Mouse (Mus musculus) right cerebral cortex, postnatal 14 days (tissue): ENCODE data around the gene Tfeb.

ENCODE experiments used
- DNase-seq: peaks from one replicate; pipeline ENCODE4 v3.0.0; 2022

Tfeb gene

DNA sequence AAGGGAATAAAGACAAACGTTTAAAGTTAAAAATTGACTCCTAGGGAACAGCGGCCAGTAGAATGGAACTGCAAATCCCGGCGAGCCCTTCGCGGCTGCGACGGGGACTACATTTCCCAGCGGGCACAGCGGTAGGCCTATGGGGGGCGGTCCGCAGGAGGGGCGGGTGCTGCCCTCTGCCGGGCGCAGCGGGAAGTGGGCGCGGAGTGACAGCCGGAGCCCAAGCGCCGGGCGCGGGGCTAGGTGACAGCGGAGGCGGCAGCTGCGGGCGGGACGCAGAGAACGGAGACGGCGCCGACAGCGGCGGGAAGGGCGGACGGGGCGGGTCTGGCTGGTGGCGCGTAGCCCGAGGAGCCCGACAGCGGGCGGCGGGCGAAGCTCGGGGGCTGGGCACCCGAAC lies at the start of gene Tfeb:
TSS of gene Tfeb (plus strand) at position 175 of the 400 bp plus-strand sequence.
- peak; percentile 98 for DNase-seq

DNA sequence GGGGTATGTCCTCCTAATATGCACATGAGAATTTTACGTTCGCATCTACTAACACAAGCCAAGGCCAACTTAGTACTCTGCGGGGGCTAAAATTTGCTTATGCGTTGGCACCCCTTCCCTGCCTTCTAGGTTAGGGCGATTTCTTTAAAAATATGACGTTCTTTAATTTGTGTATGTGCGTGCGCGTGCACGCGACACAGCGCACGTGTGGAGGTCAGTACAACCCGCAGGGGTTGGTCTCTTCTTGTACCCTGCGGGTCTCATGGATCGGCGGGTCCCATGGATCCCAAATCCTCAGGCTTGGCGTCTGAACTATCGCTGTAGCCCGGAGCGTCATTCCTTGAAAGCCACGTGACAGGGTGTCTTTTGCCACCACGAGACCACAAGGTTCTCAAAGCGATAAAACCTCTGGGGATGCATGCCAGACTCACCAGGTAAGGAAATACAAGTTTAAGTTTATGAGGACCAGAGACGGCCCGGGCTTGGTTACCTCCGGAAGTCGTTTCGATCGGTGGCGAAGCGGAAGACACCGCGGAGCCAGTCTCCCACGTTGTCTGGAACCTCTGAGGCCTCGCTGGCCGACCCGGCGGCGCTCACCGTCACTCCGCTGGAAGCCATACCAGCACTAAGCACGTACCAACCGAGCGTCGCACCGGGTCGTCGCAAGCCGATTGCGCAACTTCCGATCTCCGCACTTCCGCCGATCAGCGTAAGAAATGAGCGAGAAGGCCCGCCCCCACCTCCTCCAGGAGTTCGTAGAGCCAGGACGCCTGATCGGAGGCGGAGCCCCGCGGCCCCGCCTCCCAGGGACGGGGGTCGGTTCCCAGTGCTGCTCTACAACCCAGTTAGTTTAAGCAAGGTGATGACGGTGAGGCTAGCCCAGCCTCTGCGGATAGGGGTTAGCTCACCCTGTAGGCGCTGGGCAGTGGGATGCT lies 49.2 kb upstream of the Tfeb start:
- DNase-seq: peak; percentile 96

DNA sequence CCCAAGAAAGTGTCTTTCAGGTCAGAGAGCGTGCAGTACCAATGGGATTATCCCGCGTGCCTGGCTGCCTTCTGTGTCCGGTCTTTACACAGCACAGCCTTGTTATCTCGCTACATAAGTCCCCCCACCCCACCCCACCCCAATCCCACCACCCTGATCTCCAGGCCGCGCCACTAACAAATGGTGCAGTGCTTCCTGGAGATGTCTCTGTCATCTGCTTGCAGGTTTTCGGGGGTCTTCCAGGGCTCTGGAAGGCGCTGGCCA lies 48.6 kb upstream of the Tfeb start, which contains the start of gene Tomm6:
TSS of gene Tomm6 (minus strand) at position 43 of the 264 bp plus-strand sequence.
- DNase-seq: no peak

DNA sequence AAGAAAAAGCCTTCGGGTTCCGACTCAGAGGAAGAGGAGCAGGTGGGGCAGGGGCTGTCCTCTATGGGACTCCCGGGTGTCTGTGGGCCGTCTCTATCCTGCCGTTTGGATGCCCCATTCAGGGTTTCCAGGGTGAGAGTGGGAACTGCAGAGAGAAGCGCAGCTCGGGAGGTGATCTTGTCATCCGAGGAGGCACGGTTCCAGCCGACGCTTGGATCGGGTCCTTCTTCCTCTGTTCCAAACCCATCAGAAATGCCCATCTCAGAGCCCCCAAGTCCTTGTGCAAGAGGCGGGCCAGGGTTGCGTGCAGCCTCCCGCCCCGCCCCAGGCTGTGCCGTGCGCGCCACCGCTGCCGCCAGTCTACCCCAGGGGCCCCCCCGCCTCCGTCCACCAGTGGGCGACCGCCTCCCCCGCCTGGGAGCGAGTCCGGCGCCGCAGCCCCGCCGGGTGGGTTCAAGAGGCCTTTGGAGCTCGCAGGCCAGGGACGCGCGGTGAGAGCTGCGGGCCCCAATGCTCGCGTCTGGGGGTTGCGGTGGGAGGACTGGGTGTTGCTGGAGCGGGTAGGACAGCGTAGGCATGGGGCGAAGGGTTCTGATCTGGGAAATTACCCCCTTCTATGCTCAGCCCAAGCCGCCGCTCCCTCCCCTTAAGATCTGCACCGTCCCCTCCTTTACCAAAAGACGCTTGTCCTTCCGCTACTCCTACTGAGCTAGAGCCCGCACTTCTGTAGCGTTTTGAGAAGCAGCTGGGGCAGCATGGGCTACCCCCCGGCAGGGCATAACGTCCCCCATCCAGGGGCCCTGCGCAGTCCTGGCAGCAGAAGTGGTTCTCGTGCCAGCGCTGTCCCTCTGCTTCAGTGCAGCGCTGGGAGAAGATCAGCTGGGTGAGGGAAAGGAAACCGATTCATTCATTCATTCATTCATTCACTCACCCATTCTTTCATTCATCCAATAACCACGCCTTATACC lies 47.9 kb upstream of the Tfeb start, which contains the start of gene Frs3:
TSS of gene Frs3 (plus strand) at position 423 of the 968 bp plus-strand sequence.
- peak; percentile 85 for DNase-seq

DNA sequence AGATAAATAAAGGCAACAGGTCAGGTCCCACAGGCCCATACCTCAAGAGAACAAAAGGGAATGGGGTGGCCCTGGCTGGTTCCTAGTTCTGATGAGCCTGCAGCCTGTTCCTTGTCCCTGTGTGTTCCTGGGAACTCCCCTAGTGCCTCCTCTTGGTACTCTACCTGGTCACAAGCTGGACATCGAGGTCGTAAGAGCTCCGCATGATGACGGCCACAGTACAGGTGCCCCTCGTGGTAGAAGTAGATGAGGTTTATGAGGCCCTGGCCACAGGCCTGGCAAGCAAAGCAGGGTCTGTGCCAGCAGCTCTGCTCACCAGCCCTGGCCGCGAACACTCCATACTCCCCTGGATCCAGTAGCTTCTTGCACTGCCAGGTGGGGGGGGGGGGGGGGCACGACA lies 46.9 kb upstream of the Tfeb start:
- no peak for DNase-seq

DNA sequence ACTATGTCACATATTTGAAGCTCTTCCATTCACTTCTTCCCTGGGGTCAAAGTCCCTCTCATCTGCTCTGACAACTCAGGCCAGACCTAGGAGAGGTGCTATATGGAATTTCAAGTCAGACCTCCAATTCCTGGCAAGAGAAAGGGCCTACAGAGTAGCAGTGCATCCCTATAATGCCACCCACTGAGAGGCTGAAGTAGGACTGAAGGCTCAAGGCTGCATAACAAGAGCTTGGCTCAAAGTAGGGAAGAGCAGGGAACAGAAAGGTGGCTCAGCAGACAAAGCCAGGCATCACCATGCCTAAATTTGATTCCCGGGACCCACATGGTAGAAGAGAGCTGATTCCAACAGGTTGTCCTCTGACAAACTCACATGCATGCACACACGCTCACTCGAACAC lies 45.2 kb upstream of the Tfeb start:
- DNase-seq: no peak

DNA sequence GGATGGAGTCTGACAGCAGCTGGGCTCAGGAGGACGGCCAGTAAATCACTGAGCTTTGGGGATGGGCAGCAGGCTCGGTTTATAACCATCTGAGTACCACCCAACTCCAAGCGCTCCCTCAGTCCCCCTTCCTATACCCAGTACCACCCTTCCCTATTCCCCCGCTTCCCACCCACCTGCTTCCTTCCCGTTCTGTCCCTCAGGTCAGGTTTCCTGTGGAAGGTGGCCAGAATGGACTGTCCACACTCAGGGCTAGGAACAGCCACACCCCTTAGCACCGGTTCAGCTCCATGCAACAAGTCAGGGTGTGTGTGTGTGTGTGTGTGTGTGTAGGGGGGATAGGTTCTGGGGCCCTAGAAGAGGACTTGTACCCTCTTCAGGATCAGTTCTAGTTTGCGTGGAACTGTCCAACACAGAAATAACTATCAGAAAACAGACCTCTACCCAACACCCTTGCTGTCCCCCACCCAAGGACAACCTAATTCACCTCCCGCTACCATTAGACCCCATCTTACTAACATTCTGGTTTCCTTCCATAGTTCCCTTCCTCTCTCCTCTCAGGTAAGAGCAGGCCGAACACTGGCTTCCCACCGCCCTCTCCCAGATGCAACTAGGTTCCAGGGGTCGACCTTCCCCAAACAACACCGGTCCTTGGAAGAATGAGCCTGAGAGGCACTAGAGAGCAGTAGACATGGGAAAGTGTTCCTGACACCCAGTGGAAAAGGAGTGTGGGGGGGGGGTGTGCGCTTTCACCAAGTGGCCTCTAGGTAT lies 43.0 kb upstream of the Tfeb start:
- no peak for DNase-seq

DNA sequence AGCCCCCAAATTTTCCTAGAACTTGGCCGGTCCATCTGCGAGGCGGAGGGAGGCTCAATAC lies 42.6 kb upstream of the Tfeb start, which contains the start of gene Gm21981:
TSS of gene Gm21981 (minus strand) at position 14 of the 61 bp plus-strand sequence.
- DNase-seq: no peak

DNA sequence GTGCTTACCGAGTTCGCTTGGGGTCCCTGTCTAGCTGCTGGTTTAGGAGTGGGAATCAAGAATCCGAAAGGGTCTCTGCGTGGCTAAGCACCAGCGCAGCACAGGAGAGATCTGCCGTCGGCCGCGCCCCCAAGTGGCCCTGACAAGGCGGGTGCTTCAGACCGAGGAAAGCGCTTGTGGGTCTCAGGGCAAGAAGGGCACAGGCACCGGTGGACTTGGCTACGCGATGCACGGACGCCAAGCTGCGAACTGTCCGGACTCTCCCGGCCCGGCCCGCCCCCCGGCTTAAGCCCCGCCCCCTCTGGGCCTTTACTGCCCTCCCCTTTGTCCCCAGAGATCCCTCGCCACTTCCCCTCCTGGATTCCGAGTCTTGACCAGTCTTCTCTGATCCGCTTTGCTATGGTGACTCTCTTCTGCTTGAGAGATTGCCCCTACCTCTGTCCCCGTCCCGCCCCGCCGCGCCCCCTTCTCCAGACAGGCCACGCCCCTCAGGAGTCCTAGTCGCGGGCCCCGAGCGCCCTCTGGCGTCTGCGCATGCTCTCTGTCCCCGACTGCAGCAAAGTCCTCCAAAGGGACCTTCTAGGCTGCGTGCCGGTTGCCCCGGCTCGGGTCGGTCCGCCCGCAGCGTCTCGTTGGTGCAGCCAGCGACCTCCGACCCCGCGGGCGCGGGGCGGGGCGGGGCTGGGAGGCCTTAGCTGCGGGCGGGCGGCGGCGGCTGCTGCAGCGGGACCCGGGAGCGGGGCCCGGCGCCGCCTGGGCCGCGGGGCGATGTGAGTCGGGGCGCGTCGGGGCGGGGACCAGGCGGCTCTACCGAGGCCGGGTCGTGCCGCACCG lies 42.1 kb upstream of the Tfeb start, which contains the start of gene Prickle4:
TSS of gene Prickle4 (minus strand) at position 234 of the 834 bp plus-strand sequence.
- peak; percentile 98 for DNase-seq

DNA sequence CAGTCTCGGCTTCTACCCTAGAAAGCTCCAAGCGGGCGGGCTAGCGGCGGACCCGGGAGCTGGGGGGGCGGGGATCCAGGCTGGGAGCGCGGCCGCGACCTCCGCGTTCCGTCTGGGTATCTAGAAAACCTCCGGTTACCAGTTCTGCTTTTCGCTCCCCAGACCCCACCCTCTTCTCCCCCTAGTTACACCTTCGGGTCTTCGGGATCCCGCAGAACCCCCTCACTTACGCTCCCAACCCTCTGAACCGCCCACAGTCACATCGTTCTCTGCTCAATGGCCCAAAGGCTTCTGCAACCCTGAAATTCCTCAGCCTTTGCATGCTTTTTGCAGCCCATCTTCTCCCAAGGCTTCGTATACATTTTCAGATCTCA lies 41.5 kb upstream of the Tfeb start:
- no peak for DNase-seq

DNA sequence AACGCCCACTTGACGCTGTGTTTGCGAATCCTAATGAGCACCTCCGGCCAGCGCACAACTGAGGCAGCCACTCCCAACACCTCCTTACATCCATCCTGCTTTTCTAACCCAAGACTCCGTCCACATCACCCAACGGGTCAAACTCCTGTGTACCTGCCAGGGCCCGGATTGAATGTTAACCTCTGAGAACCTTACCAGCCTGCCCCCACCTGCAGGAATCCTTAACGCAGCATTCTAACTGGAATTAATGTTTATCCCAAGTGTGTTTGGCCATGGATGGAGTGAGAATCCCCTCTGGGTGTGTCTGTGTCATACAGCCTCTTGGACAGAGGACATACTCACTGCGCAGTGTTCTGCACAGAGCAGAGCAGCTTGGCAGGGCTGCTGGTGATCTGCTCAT lies 38.7 kb upstream of the Tfeb start:
- no peak for DNase-seq

DNA sequence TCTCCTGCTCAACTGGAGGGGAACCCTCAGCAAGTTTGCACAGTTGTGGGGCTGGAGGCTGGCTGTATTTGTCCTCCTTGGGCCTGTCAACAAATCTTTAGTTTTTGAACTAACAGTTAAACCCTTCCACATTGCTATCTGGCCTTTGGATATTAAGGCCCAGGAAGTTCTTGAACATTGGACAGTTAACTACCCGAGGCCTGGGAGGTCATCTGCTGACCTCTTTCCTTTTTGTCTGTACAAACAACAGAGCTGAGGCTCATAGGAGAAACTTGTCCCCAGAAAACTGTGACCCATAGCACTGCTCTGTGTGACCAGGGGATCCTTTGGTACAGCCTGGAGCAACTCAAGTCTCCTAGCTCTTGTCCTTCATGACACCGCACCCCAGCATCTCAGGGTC lies 37.8 kb upstream of the Tfeb start:
- no peak for DNase-seq

DNA sequence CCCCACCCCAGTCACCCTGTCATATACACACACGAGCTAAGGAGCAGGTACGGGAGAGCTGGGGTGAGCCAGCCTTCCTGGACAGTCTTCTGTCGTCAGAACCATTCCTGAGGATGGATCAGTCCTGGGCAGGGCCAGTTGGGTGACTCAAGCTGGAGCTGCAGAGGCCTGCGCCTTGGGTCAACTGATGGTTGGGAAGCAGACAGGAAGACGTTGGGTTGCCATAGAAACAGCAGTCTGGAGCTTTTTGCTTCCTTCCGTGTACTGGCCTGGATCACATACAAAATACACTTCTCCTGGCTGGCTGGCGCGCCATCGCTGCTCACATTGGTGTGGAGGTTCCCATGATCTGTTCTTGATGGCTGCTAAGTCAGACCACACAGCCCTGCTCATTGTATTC lies 35.0 kb upstream of the Tfeb start:
- peak; percentile 16 for DNase-seq

DNA sequence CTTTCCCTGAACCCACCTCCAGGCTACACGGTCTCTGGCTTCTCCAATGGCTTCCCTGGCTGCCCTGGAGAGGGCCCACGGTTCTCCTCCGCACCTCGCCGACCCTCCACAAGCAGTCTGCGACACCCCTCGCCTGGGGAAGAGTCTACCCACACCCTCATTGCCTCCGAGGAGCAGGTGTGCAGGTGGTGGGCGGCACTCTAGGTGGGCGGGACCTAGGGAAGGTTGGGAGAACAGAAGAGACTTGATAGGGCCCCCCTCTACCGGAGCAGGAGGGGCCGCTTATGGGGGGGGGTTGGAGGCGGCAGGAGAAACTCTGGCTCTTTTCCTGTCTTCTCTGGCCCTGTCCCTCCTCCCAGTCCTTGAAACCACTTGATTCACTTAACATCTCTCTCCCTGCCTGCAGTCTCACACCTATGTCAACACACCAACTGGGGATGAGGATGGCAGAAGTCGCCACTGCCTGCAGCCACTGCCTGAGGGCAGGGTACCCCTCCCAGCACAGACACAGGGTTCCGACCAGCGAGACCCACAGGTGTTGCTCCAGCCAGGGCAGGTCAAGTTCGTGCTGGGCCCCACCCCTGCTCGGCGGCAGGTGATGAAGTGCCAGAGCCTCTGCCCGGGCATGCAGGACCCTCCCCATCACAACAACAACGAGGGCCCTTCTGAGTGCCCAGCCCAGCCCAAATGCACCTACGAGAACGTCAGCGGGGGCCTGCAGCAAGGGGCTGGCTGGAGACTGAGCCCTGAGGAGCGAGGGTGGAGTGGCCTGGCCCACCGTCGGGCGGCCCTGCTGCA lies 34.1 kb upstream of the Tfeb start:
- peak; percentile 17 for DNase-seq

DNA sequence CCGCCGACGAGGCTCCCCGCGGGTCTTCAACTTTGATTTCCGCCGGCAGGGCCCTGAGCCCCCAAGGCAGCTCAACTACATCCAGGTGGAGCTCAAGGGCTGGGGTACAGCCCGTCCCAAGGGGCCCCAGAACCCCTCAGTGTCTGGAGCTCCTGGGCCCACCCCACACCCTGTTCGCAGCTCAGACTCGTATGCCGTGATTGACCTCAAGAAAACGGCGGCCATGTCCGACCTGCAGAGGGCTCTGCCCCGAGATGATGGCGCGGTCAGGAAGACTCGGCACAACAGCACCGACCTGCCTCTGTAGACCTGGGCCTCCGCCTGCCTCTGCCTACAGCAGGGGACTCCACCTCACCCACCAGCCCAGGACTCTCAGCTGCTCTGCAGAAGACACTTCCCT lies 33.3 kb upstream of the Tfeb start:
- no peak for DNase-seq

DNA sequence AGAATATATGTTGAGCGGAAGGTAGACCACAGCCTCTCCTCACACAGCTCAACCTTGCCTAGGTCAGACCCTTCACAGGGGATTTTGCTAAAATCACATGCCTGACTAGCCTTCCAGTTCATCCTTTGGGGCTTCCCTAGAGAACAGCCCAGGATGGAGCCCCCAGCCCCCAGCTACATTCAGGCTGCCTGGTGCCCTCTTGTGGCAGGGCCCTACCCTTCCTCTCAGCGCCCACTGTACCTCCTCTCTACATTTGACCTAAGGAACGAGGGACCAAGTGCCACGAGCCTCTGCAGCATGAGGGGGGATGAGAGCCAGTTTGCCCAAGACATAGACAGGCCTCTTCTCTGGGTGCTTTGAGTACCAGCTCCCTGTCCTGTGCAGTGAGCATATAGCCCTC lies 32.1 kb upstream of the Tfeb start:
- no peak for DNase-seq

DNA sequence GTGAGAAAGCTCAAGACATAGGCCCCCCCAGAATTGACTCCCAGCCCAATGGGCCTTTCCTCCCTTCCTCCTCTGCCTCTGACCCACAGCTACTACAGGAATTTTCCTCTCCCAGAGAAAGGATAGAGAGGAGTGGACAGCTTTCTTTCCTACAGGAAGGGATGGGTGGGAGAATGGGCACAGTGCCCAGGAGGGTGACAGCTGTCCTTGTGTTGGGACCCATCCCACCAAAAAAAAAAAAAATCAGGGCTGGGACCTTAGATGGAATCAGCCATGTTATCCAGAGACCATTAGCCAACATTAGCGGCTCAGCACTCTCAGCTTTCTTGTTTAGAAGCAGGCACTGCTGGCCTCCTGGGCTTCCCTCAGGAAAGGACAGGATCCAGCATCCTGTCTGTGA lies 30.6 kb upstream of the Tfeb start:
- DNase-seq: no peak

DNA sequence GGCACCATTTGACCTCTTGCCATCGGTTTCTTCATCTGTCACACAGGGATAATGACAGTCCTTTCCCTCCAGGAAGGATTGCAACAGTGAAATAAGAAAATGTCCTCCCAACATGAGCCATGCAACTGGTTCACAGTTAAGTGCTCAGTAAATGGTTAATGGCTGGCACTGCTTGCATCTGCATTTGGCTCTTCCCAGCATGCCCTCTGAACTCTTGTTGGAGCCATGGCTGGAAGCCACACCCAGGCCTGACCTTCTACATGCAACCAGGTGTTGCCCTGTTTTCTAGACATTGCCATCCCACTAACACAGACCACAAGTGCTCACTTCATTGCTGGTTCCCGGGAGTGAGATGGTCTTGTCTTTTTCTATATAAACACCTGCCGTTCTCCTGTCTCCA lies 28.9 kb upstream of the Tfeb start:
- no peak for DNase-seq

DNA sequence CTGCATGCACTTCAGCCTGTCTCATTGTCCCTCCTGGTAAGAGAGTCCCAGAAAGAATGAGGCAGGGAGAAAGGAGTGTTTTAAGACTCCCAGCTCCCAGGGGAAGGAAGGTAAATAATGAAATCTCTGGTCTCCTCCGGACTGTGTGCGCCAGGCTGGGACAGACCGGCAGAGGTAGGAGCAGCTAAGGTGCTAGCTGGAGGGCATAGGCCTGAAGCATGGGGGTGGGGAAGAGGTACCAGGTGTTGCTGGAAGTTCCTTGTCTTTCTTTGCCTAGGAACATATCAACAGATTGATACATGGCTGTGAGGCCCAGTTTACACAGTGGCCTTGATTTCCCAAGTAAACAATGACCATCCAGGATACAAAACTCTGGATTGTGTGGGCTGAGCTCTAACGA lies 27.9 kb upstream of the Tfeb start:
- DNase-seq: no peak

DNA sequence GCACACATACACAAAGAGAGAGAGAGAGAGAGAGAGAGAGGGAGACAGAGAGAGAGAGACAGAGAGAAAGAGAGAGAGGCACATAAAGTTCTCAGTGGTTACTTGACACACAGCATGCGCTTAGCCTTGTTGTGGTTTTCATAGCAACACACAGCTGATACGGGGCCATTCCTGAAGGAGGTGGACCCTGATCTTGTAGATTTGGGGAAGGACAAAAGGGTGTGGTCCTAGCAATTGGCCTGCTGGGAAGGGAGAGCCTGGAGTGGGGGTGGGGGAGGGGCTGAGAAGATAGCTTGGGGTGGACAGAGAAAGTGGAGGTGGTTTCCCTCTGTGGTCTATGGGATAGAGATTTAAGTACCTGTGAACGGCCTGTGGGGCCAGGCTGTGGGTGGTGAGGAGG lies 26.8 kb upstream of the Tfeb start:
- no peak for DNase-seq

DNA sequence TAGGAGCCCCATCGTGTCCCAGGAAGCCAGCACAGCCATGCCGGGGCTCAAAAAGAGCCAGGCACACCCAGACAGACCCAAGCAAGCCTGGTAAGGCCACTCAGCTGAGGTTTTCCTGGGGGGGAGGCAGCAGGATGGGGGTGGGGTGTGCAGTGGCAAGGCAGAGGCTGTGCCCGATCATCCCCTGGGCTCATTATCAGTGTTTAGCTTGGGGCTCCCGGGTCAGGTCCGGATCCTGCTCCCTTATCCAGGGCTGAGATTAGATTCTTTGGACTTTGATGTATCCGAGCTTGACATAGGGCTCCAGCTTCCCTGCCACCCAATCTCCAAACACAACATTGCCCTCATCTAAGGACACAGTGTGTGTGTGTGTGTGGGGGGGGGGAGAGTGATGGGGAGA lies 24.9 kb upstream of the Tfeb start:
- DNase-seq: no peak
